Mouse (Mus musculus) heart, postnatal 0 days (tissue): ENCODE measurements at regions not wholly inside any gene's neighbourhood (a gene's known extent, or its start where the extent isn't known, plus 50 kb on each side); places are given as distances from the start of the nearest gene placed in this dataset.

Experiments used
- CTCF ChIP-seq: IDR thresholded peaks from 2 replicates; pipeline ENCODE4 v1.5.1; 2016; ENCODE audit warnings: antibody characterized with exemption, control low read depth, low read depth
- EP300 ChIP-seq: IDR thresholded peaks from 2 replicates; pipeline ENCODE4 v1.6.1; 2016; ENCODE audit warnings: antibody characterized with exemption, low read depth

DNA sequence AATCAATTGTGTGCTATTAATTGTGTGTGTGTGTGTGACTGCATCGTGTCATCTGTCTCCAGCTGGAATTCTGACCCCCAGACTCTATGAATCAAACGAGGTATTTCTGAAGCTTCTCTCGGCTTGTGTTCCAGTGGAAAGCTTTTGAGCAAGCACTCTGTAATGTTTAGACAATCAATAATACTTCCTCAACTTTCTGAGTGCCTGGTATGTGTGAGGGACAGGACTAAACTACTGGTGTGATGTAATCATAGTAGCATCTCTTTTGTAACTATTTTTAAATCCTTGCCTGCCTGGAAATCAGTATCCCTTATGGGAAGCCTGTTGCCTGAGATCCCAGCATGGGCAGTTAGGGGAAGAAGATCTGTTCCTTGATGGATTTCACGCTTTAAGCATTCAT lies 62.4 kb upstream of the Slc44a3 start:
- no peak for TF ChIP-seq EP300
- TF ChIP-seq CTCF = no peak
